Mouse (Mus musculus): ENCODE measurements around the gene Sox13. TPM values are rescaled to one million over a fixed set of nuclear protein-coding genes. Genes with fewer than 3 reads are reported as not detected.
A peak's percentile ranks its signal among the peaks of the same experiment; 100 is the strongest.

Gene Sox13
- polyA plus RNA-seq, 1 experiment = 189 TPM

- H3K4me1 ChIP-seq (ENCODE audit: control insufficient read depth, insufficient read depth, insufficient read length, low read length) = peaks cover 8% of the 10 kb centered on the region
- no peaks in the 10 kb centered on the region for H3K36me3 ChIP-seq (ENCODE audit: control insufficient read depth, insufficient read depth, low read length)
- no peaks in the 10 kb centered on the region for H3K27me3 ChIP-seq (ENCODE audit: control insufficient read depth, insufficient read depth, low read length)
- WGBS = 35% methylated on average over 2 of the region's 2 CpGs
- TF ChIP-seq CTCF (IDR thresholded peaks at IDR 0.05; ENCODE audit: extremely low read depth, insufficient read length, insufficient replicate concordance, low read depth, low read length) = no peak
- no peak for TF ChIP-seq POLR2A (IDR thresholded peaks at IDR 0.05; ENCODE audit: low read depth, low read length)
- H3K27ac ChIP-seq (ENCODE audit: insufficient read depth, low read depth, low read length) = no peak overlapping the region
- H3K4me3 ChIP-seq (ENCODE audit: low read depth, low read length) = no peak overlapping the region
Observed at GRCm38 (mm10) chr1:133431133-133431532, 7.0 kb upstream of the Sox13 start.

GRCm38 (mm10) chr1:133424547-133425140, 467 bp upstream of the Sox13 start:
- Histone ChIP-seq H3K4me1 (ENCODE audit: control insufficient read depth, insufficient read depth, insufficient read length, low read length) (peaks cover 19% of the 10 kb centered on the region), H3K27me3 (ENCODE audit: control insufficient read depth, insufficient read depth, low read length) (no peaks in the 10 kb centered on the region), H3K27ac (ENCODE audit: insufficient read depth, low read depth, low read length) (peak overlapping the region; percentile 40; the same call in 1 of the 2 replicates), H3K4me3 (ENCODE audit: low read depth, low read length) (no peak overlapping the region), H3K36me3 (ENCODE audit: control insufficient read depth, insufficient read depth, low read length) (no peaks in the 10 kb centered on the region)
- TF ChIP-seq POLR2A (IDR thresholded peaks at IDR 0.05; ENCODE audit: low read depth, low read length) = no peak
- no peak for TF ChIP-seq CTCF (IDR thresholded peaks at IDR 0.05; ENCODE audit: extremely low read depth, insufficient read length, insufficient replicate concordance, low read depth, low read length)
- WGBS = 56% methylated on average over 4 of the region's 4 CpGs

GRCm38 (mm10) chr1:133423166-133423542, 1.0 kb downstream of the Sox13 start:
- Histone ChIP-seq H3K27me3 (ENCODE audit: control insufficient read depth, insufficient read depth, low read length) (no peaks in the 10 kb centered on the region), H3K4me1 (ENCODE audit: control insufficient read depth, insufficient read depth, insufficient read length, low read length) (peaks cover 25% of the 10 kb centered on the region), H3K27ac (ENCODE audit: insufficient read depth, low read depth, low read length) (peak overlapping the region; percentile 96), H3K36me3 (ENCODE audit: control insufficient read depth, insufficient read depth, low read length) (no peaks in the 10 kb centered on the region), H3K4me3 (ENCODE audit: low read depth, low read length) (peak overlapping the region; percentile 98)
- WGBS = under 1% methylated on average over 31 of the region's 31 CpGs
- TF ChIP-seq POLR2A (IDR thresholded peaks at IDR 0.05; ENCODE audit: low read depth, low read length) = no peak
- no peak for TF ChIP-seq CTCF (IDR thresholded peaks at IDR 0.05; ENCODE audit: extremely low read depth, insufficient read length, insufficient replicate concordance, low read depth, low read length)

- TF ChIP-seq CTCF (IDR thresholded peaks at IDR 0.05; ENCODE audit: extremely low read depth, insufficient read length, insufficient replicate concordance, low read depth, low read length) = no peak
- peak; percentile 29; the same call in 1 of the 2 replicates for TF ChIP-seq POLR2A (IDR thresholded peaks at IDR 0.05; ENCODE audit: low read depth, low read length)
- Histone ChIP-seq H3K36me3 (ENCODE audit: control insufficient read depth, insufficient read depth, low read length) (no peaks in the 10 kb centered on the region), H3K27ac (ENCODE audit: insufficient read depth, low read depth, low read length) (peak overlapping the region; percentile 96), H3K27me3 (ENCODE audit: control insufficient read depth, insufficient read depth, low read length) (no peaks in the 10 kb centered on the region), H3K4me3 (ENCODE audit: low read depth, low read length) (peak overlapping the region; percentile 98), H3K4me1 (ENCODE audit: control insufficient read depth, insufficient read depth, insufficient read length, low read length) (peaks cover 25% of the 10 kb centered on the region)
- WGBS = 2% methylated on average over 29 of the region's 29 CpGs
Observed at GRCm38 (mm10) chr1:133422615-133423161, 1.5 kb downstream of the Sox13 start.

- 25% methylated on average over 16 of the region's 16 CpGs for WGBS
- Histone ChIP-seq H3K4me3 (ENCODE audit: low read depth, low read length) (peak overlapping the region; percentile 98), H3K27me3 (ENCODE audit: control insufficient read depth, insufficient read depth, low read length) (no peaks in the 10 kb centered on the region), H3K4me1 (ENCODE audit: control insufficient read depth, insufficient read depth, insufficient read length, low read length) (peaks cover 28% of the 10 kb centered on the region), H3K27ac (ENCODE audit: insufficient read depth, low read depth, low read length) (peak overlapping the region; percentile 96), H3K36me3 (ENCODE audit: control insufficient read depth, insufficient read depth, low read length) (no peaks in the 10 kb centered on the region)
- TF ChIP-seq POLR2A (IDR thresholded peaks at IDR 0.05; ENCODE audit: low read depth, low read length) (no peak), CTCF (IDR thresholded peaks at IDR 0.05; ENCODE audit: extremely low read depth, insufficient read length, insufficient replicate concordance, low read depth, low read length) (no peak)
Observed at GRCm38 (mm10) chr1:133421975-133422570, 2.1 kb downstream of the Sox13 start.

- Histone ChIP-seq H3K27ac (ENCODE audit: insufficient read depth, low read depth, low read length) (no peak overlapping the region), H3K4me3 (ENCODE audit: low read depth, low read length) (peak overlapping the region; percentile 19; the same call in 1 of the 2 replicates), H3K36me3 (ENCODE audit: control insufficient read depth, insufficient read depth, low read length) (no peaks in the 10 kb centered on the region), H3K4me1 (ENCODE audit: control insufficient read depth, insufficient read depth, insufficient read length, low read length) (peaks cover 33% of the 10 kb centered on the region), H3K27me3 (ENCODE audit: control insufficient read depth, insufficient read depth, low read length) (no peaks in the 10 kb centered on the region)
- 62% methylated on average over 2 of the region's 2 CpGs for WGBS
- no peak for TF ChIP-seq POLR2A (IDR thresholded peaks at IDR 0.05; ENCODE audit: low read depth, low read length)
- TF ChIP-seq CTCF (IDR thresholded peaks at IDR 0.05; ENCODE audit: extremely low read depth, insufficient read length, insufficient replicate concordance, low read depth, low read length) = no peak
Observed at GRCm38 (mm10) chr1:133421061-133421460, 3.1 kb downstream of the Sox13 start.

GRCm38 (mm10) chr1:133420491-133420890, 3.7 kb downstream of the Sox13 start:
- no peak overlapping the region for H3K4me3 ChIP-seq (ENCODE audit: low read depth, low read length)
- no peak for TF ChIP-seq CTCF (IDR thresholded peaks at IDR 0.05; ENCODE audit: extremely low read depth, insufficient read length, insufficient replicate concordance, low read depth, low read length)
- no peak for TF ChIP-seq POLR2A (IDR thresholded peaks at IDR 0.05; ENCODE audit: low read depth, low read length)
- WGBS = 62% methylated on average over 3 of the region's 3 CpGs
- no peak overlapping the region for H3K27ac ChIP-seq (ENCODE audit: insufficient read depth, low read depth, low read length)
- no peaks in the 10 kb centered on the region for H3K36me3 ChIP-seq (ENCODE audit: control insufficient read depth, insufficient read depth, low read length)
- peaks cover 34% of the 10 kb centered on the region for H3K4me1 ChIP-seq (ENCODE audit: control insufficient read depth, insufficient read depth, insufficient read length, low read length)
- no peaks in the 10 kb centered on the region for H3K27me3 ChIP-seq (ENCODE audit: control insufficient read depth, insufficient read depth, low read length)

Data from small intestine, adult 2 months (tissue).